Comparison of ENCODE assay signal across 15 mouse cellular contexts in the genomic region with DNA sequence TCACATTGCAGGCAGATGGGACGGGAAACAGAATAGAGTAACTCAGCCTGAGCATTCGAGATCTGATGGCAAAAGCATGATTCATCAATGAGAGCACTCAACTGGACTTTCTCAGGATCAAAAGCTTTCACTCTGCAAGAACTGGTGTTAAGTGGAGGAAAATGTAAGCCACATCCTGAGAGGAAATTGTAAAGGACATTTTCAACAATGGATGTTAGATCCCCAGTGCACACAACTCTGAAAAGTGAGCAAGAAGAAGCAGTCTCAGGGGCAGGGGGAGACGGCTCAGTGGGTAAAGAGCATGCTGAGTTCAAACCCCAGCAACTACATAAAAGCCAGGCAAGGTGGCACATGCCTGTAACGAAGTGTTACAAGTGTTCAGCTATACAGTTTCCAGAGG.
DNase-seq lines count a peak whose midpoint lies in the region; ATAC-seq and TF ChIP-seq lines count a peak whose summit lies in the region.
"Had no signal": no experiment of that assay in that cellular context is flagged by ENCODE, and none has a peak within 500 bp of the region (broad histone marks: within the 10 kb centered on the region; RNA-seq: fewer than 3 reads in every experiment).

No protein-coding gene starts in this region.

- no peaks in the 10 kb centered on the region for H3K4me1 ChIP-seq in lung, embryonic 14.5 days (ENCODE audit: insufficient read depth)
- no peaks in the 10 kb centered on the region for H3K4me1 ChIP-seq in midbrain, embryonic 16.5 days (ENCODE audit: control insufficient read depth, insufficient read depth, low read length)
- H3K4me1 ChIP-seq in midbrain, postnatal 0 days (ENCODE audit: insufficient read depth, low read length) = no peaks in the 10 kb centered on the region
- H3K4me1 ChIP-seq: embryonic facial prominence, embryonic 10.5 days; hindbrain, embryonic 15.5 days had no signal

- no peak for TF ChIP-seq POLR2A in brain, embryonic 14.5 days (IDR thresholded peaks at IDR 0.05; ENCODE audit: borderline replicate concordance, extremely low read depth, insufficient read depth, insufficient read length, poor library complexity, severe bottlenecking)

- H3K4me2 ChIP-seq in lung, embryonic 14.5 days = no peak overlapping the region
- no peak overlapping the region for H3K4me2 ChIP-seq in midbrain, embryonic 16.5 days (ENCODE audit: low read length)
- no peak overlapping the region for H3K4me2 ChIP-seq in midbrain, postnatal 0 days (ENCODE audit: low read depth, low read length, poor library complexity, severe bottlenecking)
- H3K4me2 ChIP-seq: heart, embryonic 12.5 days; hindbrain, embryonic 15.5 days had no signal

- H3K27me3 ChIP-seq in lung, embryonic 14.5 days (ENCODE audit: insufficient read depth, low read length) = no peaks in the 10 kb centered on the region
- H3K27me3 ChIP-seq in midbrain, embryonic 16.5 days (ENCODE audit: control insufficient read depth, insufficient read depth, low read depth, low read length) = no peaks in the 10 kb centered on the region
- no peaks in the 10 kb centered on the region for H3K27me3 ChIP-seq in midbrain, postnatal 0 days (ENCODE audit: insufficient read depth, low read length)
- H3K27me3 ChIP-seq: hindbrain, embryonic 15.5 days had no signal

- H3K27ac ChIP-seq in lung, embryonic 14.5 days (ENCODE audit: low read depth) = no peak overlapping the region
- no peak overlapping the region for H3K27ac ChIP-seq in midbrain, embryonic 16.5 days (ENCODE audit: low read length)
- no peak overlapping the region for H3K27ac ChIP-seq in midbrain, postnatal 0 days (ENCODE audit: low read depth, low read length)
- H3K27ac ChIP-seq: embryonic facial prominence, embryonic 10.5 days; hindbrain, embryonic 15.5 days had no signal

- no peaks in the 10 kb centered on the region for H3K9me3 ChIP-seq in lung, embryonic 14.5 days (ENCODE audit: low read depth, low read length)
- H3K9me3 ChIP-seq in midbrain, embryonic 16.5 days (replicated peaks; ENCODE audit: control insufficient read depth, low read length, poor library complexity, severe bottlenecking) = no peaks in the 10 kb centered on the region
- no peaks in the 10 kb centered on the region for H3K9me3 ChIP-seq in midbrain, postnatal 0 days (ENCODE audit: low read length)
- H3K9me3 ChIP-seq: embryonic facial prominence, embryonic 10.5 days; G1E; heart, embryonic 12.5 days; hindbrain, embryonic 15.5 days had no signal

- DNase-seq in heart, adult 11 months = peak; percentile 41
- no peak for DNase-seq in heart, postnatal 4 days
- peak; percentile 7 for DNase-seq in lung, embryonic 14.5 days
- DNase-seq in lung, postnatal 36 days = no peak
- no peak for DNase-seq in midbrain, postnatal 0 days (ENCODE audit: low spot score)
- DNase-seq in brain, embryonic 14.5 days (ENCODE audit: low read depth) = peak; percentile 53
- no peak for DNase-seq in embryo, embryonic 11 days
- DNase-seq: B cell, adult 2 months; gastrocnemius, postnatal 36 days had no signal

- H3K36me3 ChIP-seq in lung, embryonic 14.5 days (ENCODE audit: insufficient read depth) = peaks cover 9% of the 10 kb centered on the region; the same call in 1 of the 2 replicates
- no peaks in the 10 kb centered on the region for H3K36me3 ChIP-seq in midbrain, embryonic 16.5 days (ENCODE audit: control insufficient read depth, insufficient read depth, low read length)
- no peaks in the 10 kb centered on the region for H3K36me3 ChIP-seq in midbrain, postnatal 0 days (ENCODE audit: insufficient read depth, low read length)
- H3K36me3 ChIP-seq: embryonic facial prominence, embryonic 10.5 days; G1E; heart, embryonic 12.5 days had no signal

- WGBS in lung, embryonic 14.5 days = 52% methylated on average over 4 of the region's 4 CpGs
- 44% methylated on average over 4 of the region's 4 CpGs for WGBS in midbrain, embryonic 16.5 days
- 49% methylated on average over 4 of the region's 4 CpGs for WGBS in midbrain, postnatal 0 days

- H3K4me3 ChIP-seq in lung, embryonic 14.5 days (ENCODE audit: low read depth, low read length) = no peak overlapping the region
- H3K4me3 ChIP-seq in midbrain, embryonic 16.5 days (ENCODE audit: low read depth, low read length) = no peak overlapping the region
- no peak overlapping the region for H3K4me3 ChIP-seq in midbrain, postnatal 0 days (ENCODE audit: low read depth, low read length)
- H3K4me3 ChIP-seq: embryonic facial prominence, embryonic 10.5 days; heart, embryonic 12.5 days; hindbrain, embryonic 15.5 days had no signal

- H3K9ac ChIP-seq in lung, embryonic 14.5 days = no peak overlapping the region
- no peak overlapping the region for H3K9ac ChIP-seq in midbrain, embryonic 16.5 days (ENCODE audit: low read depth, low read length)
- H3K9ac ChIP-seq in midbrain, postnatal 0 days (replicated peaks; ENCODE audit: low read length, poor library complexity, severe bottlenecking) = no peak overlapping the region
- H3K9ac ChIP-seq: heart, embryonic 12.5 days; hindbrain, embryonic 15.5 days had no signal

- no peak for ATAC-seq in lung, embryonic 14.5 days (ENCODE audit: insufficient read depth)
- peak; percentile 64; the same call in 1 of the 2 replicates for ATAC-seq in midbrain, embryonic 16.5 days
- no peak for ATAC-seq in midbrain, postnatal 0 days (ENCODE audit: low FRiP score)
- ATAC-seq: CD4-positive, CD25-positive, alpha-beta regulatory T cell, adult 4 months had no signal

- no peak for TF ChIP-seq CTCF in lung, embryonic 14.5 days (IDR thresholded peaks at IDR 0.05; ENCODE audit: low read depth)
- TF ChIP-seq CTCF in midbrain, postnatal 0 days (IDR thresholded peaks at IDR 0.05) = no peak
- no peak for TF ChIP-seq CTCF in brain, embryonic 14.5 days (IDR thresholded peaks at IDR 0.05; ENCODE audit: borderline replicate concordance, extremely low read depth, insufficient read depth, insufficient read length)

Comparison
In these comparisons a context has a peak if more than half of its experiments do, and no peak if none do; other contexts are left out.
1. DNase-seq: peak in heart, adult 11 months (single experiment), lung, embryonic 14.5 days (single experiment) and brain, embryonic 14.5 days (single experiment); none in heart, postnatal 4 days (single experiment), lung, postnatal 36 days (single experiment), midbrain, postnatal 0 days (single experiment) and embryo, embryonic 11 days (single experiment).